Comparison of ENCODE assay signal across 13 mouse cellular contexts in the genomic region with DNA sequence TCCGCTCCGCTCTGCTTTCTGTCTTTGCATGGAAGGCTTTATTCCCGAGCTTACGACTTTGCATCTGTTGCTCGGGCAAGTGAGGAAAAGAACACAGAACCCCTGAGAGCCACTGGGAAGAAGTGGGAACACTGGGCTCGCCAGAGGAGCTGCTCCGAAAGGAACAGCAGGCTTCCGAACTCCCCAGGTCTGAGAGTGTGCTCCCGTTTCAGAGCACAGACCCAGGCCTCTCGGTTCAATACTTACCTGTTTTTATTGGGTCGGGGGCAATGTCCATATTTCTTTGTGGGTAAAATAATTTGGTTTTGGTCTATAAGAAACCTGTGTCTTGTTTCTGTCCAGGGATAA.
DNase-seq lines count a peak whose midpoint lies in the region; ATAC-seq and TF ChIP-seq lines count a peak whose summit lies in the region.
"Had no signal": no experiment of that assay in that cellular context is flagged by ENCODE, and none has a peak within 500 bp of the region (broad histone marks: within the 10 kb centered on the region; RNA-seq: fewer than 3 reads in every experiment).

No protein-coding gene starts in this region.

- H3K9me3 ChIP-seq in intestine, embryonic 15.5 days, result no peaks in the 10 kb centered on the region
- H3K9me3 ChIP-seq in intestine, postnatal 0 days (ENCODE audit: control insufficient read depth), result no peaks in the 10 kb centered on the region
- no peaks in the 10 kb centered on the region for H3K9me3 ChIP-seq in forebrain, embryonic 15.5 days
- no peaks in the 10 kb centered on the region for H3K9me3 ChIP-seq in midbrain, embryonic 10.5 days (replicated peaks)
- no peaks in the 10 kb centered on the region for H3K9me3 ChIP-seq in stomach, embryonic 14.5 days (ENCODE audit: control insufficient read depth, low read depth, low read length)

- no peak overlapping the region for H3K4me3 ChIP-seq in intestine, embryonic 15.5 days (replicated peaks)
- H3K4me3 ChIP-seq in intestine, postnatal 0 days (ENCODE audit: low read depth, low read length), result no peak overlapping the region
- peak overlapping the region; percentile 9; the same call in 1 of the 2 replicates for H3K4me3 ChIP-seq in forebrain, embryonic 15.5 days
- H3K4me3 ChIP-seq in midbrain, embryonic 10.5 days, result peak overlapping the region; percentile 42
- no peak overlapping the region for H3K4me3 ChIP-seq in stomach, embryonic 14.5 days (ENCODE audit: low read depth, low read length)
- H3K4me3 ChIP-seq: heart, adult 2 months; megakaryocyte, embryonic 14.5 days had no signal

- no peak for TF ChIP-seq CTCF in intestine, postnatal 0 days (IDR thresholded peaks at IDR 0.05; ENCODE audit: low read depth)

- no peaks in the 10 kb centered on the region for H3K36me3 ChIP-seq in intestine, embryonic 15.5 days
- no peaks in the 10 kb centered on the region for H3K36me3 ChIP-seq in intestine, postnatal 0 days (ENCODE audit: control insufficient read depth, insufficient read depth)
- H3K36me3 ChIP-seq in forebrain, embryonic 15.5 days, result no peaks in the 10 kb centered on the region
- H3K36me3 ChIP-seq in midbrain, embryonic 10.5 days, result no peaks in the 10 kb centered on the region
- no peaks in the 10 kb centered on the region for H3K36me3 ChIP-seq in stomach, embryonic 14.5 days (ENCODE audit: control insufficient read depth, insufficient read depth, low read length)

- no peak for ATAC-seq in intestine, embryonic 15.5 days
- ATAC-seq in intestine, postnatal 0 days, result no peak
- peak; percentile 66 for ATAC-seq in forebrain, embryonic 15.5 days (replicated peaks)
- no peak for ATAC-seq in stomach, embryonic 14.5 days (ENCODE audit: insufficient number of reproducible peaks, insufficient read depth, low FRiP score, low read depth)
- no peak for ATAC-seq in frontal cortex, adult (ENCODE audit: low TSS enrichment)
- ATAC-seq: Patski had no signal

- no peak overlapping the region for H3K9ac ChIP-seq in intestine, embryonic 15.5 days
- H3K9ac ChIP-seq in intestine, postnatal 0 days (ENCODE audit: low read depth, low read length), result no peak overlapping the region
- no peak overlapping the region for H3K9ac ChIP-seq in forebrain, embryonic 15.5 days (replicated peaks)
- H3K9ac ChIP-seq in stomach, embryonic 14.5 days (replicated peaks; ENCODE audit: low read depth, low read length), result no peak overlapping the region

- no peaks in the 10 kb centered on the region for H3K4me1 ChIP-seq in intestine, embryonic 15.5 days (replicated peaks)
- no peaks in the 10 kb centered on the region for H3K4me1 ChIP-seq in intestine, postnatal 0 days (replicated peaks; ENCODE audit: control insufficient read depth, insufficient read depth, low read length)
- peaks cover 11% of the 10 kb centered on the region; the same call in 1 of the 2 replicates for H3K4me1 ChIP-seq in forebrain, embryonic 15.5 days
- peaks cover 26% of the 10 kb centered on the region for H3K4me1 ChIP-seq in midbrain, embryonic 10.5 days
- no peaks in the 10 kb centered on the region for H3K4me1 ChIP-seq in stomach, embryonic 14.5 days (ENCODE audit: control insufficient read depth, insufficient read depth, low read length)
- H3K4me1 ChIP-seq: megakaryocyte, embryonic 14.5 days had no signal

- H3K27me3 ChIP-seq in intestine, embryonic 15.5 days (replicated peaks), result no peaks in the 10 kb centered on the region
- H3K27me3 ChIP-seq in intestine, postnatal 0 days (replicated peaks; ENCODE audit: control insufficient read depth, insufficient read depth, low read length), result no peaks in the 10 kb centered on the region
- no peaks in the 10 kb centered on the region for H3K27me3 ChIP-seq in forebrain, embryonic 15.5 days
- peaks cover 78% of the 10 kb centered on the region for H3K27me3 ChIP-seq in midbrain, embryonic 10.5 days (ENCODE audit: low read depth, poor library complexity, severe bottlenecking)
- H3K27me3 ChIP-seq in stomach, embryonic 14.5 days (ENCODE audit: control insufficient read depth, insufficient read depth, low read length), result no peaks in the 10 kb centered on the region
- H3K27me3 ChIP-seq: megakaryocyte, embryonic 14.5 days had no signal

- DNase-seq in midbrain, embryonic 10.5 days (ENCODE audit: low spot score), result no peak
- DNase-seq in ovary, postnatal 36 days (ENCODE audit: low spot score), result no peak
- no peak for DNase-seq in frontal cortex, postnatal 36 days (ENCODE audit: low spot score in 2 of 2)
- DNase-seq: cerebellum, adult 9-10 months; heart, adult 2 months; kidney, adult 9 months had no signal

- no peak overlapping the region for H3K27ac ChIP-seq in intestine, embryonic 15.5 days
- no peak overlapping the region for H3K27ac ChIP-seq in intestine, postnatal 0 days (ENCODE audit: low read depth, low read length)
- 0 out of 2 replicates have a peak overlapping the region, but pooled peaks have one; percentile 21 for H3K27ac ChIP-seq in forebrain, embryonic 15.5 days (replicated peaks)
- peak overlapping the region; percentile 79 for H3K27ac ChIP-seq in midbrain, embryonic 10.5 days (replicated peaks)
- peak overlapping the region; percentile 4; the same call in 1 of the 2 replicates for H3K27ac ChIP-seq in stomach, embryonic 14.5 days (ENCODE audit: low read length)
- H3K27ac ChIP-seq: heart, adult 2 months had no signal

- 57% methylated on average over 11 of the region's 11 CpGs for WGBS in intestine, embryonic 15.5 days
- WGBS in intestine, postnatal 0 days, result 53% methylated on average over 11 of the region's 11 CpGs
- 11% methylated on average over 11 of the region's 11 CpGs for WGBS in forebrain, embryonic 15.5 days
- WGBS in midbrain, embryonic 10.5 days, result 13% methylated on average over 11 of the region's 11 CpGs
- WGBS in stomach, embryonic 14.5 days, result 53% methylated on average over 11 of the region's 11 CpGs

- H3K4me2 ChIP-seq in intestine, embryonic 15.5 days (replicated peaks), result peak overlapping the region; percentile 12; the same call in 1 of the 2 replicates
- no peak overlapping the region for H3K4me2 ChIP-seq in intestine, postnatal 0 days (replicated peaks; ENCODE audit: low read depth)
- H3K4me2 ChIP-seq in forebrain, embryonic 15.5 days (replicated peaks), result peak overlapping the region; percentile 32
- H3K4me2 ChIP-seq in stomach, embryonic 14.5 days (replicated peaks; ENCODE audit: low read depth, low read length), result no peak overlapping the region

Comparison
In these comparisons a context has a peak if more than half of its experiments do, and no peak if none do; other contexts are left out.
1. H3K4me2 ChIP-seq: peak in intestine, embryonic 15.5 days (single experiment) and forebrain, embryonic 15.5 days (single experiment); none in intestine, postnatal 0 days (single experiment) and stomach, embryonic 14.5 days (single experiment).
2. H3K27ac ChIP-seq: peak in forebrain, embryonic 15.5 days (single experiment), midbrain, embryonic 10.5 days (single experiment) and stomach, embryonic 14.5 days (single experiment); none in intestine, embryonic 15.5 days (single experiment) and intestine, postnatal 0 days (single experiment).
3. H3K4me3 ChIP-seq: peak in forebrain, embryonic 15.5 days (single experiment) and midbrain, embryonic 10.5 days (single experiment); none in intestine, embryonic 15.5 days (single experiment), intestine, postnatal 0 days (single experiment) and stomach, embryonic 14.5 days (single experiment).